Mouse (Mus musculus) testis, postnatal 14 days (tissue): ENCODE results near the gene Atp6v1d.

Experiments
- DNase-seq: peaks from one replicate; pipeline ENCODE4 v3.0.0; 2021; ENCODE audit warnings: low spot score

Gene Atp6v1d

GRCm38 (mm10) chr12:78794236-78794635, 67.2 kb downstream of the Atp6v1d start:
- no peak for DNase-seq

DNA sequence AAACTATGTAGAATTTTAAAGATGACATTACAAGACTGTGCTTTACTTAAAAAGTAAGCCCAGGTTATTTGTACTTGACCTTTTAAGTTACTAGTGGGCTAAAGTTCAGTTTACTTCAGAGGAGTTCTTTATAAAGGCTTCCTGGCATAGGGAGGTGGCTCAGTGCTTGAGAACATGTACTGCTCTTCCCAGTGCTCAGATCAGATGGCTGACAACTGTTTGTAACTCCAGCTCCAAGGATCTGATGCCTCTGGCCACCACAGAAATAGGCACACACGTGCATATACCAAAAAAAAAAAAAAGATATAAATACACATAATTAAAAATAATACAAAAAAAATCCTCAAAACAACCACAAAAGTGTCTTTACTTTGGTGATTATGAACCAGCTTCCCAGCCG, 70.6 kb downstream of the Atp6v1d start:
- no peak for DNase-seq
